Mouse (Mus musculus): Measurements from ENCODE around the gene Slc43a1. TPM values are rescaled to one million over a fixed set of nuclear protein-coding genes. Genes with fewer than 3 reads are reported as not detected.

The Slc43a1 gene
- polyA plus RNA-seq, 1 experiment from 2014 or later: 6.6 TPM

DNA sequence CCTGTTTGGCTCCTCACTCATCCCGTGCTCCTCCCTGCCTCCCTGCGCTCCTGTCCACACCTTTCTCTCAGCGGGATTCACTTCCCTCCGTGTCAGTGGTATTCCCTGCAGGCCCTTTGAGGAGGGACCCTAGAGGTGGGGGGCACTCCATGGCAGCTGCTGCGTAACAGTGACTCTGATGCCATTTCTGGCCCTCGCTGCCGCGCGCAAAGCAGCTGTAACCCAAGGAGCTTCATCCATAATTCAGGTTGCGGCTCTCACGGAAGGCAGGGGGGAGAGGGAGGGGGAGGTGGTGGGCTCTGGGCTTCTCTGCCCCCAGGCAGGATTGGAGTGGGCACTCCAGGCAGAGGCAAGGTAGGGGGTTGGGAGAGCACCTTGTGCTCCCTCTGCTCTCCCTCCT is 44.9 kb downstream of the Slc43a1 start:
- Histone ChIP-seq H3K27ac (ENCODE audit: low read length) (no peak overlapping the region), H3K4me2 (replicated peaks; ENCODE audit: low read depth, low read length) (no peak overlapping the region), H3K4me1 (ENCODE audit: insufficient read depth, low read depth, low read length) (peaks cover 4% of the 10 kb centered on the region; the same call in 1 of the 2 replicates), H3K9ac (replicated peaks; ENCODE audit: low read depth) (no peak overlapping the region), H3K9me3 (ENCODE audit: low read length) (no peaks in the 10 kb centered on the region), H3K27me3 (replicated peaks; ENCODE audit: insufficient read depth, low read length) (peaks cover 33% of the 10 kb centered on the region), H3K4me3 (ENCODE audit: low read depth, low read length) (no peak overlapping the region), H3K36me3 (ENCODE audit: insufficient read depth, low read length) (no peaks in the 10 kb centered on the region)
- DNase-seq (ENCODE audit: low spot score): no peak
- WGBS: 19% methylated on average over 6 of the region's 11 CpGs
- ATAC-seq: no peak
- TF ChIP-seq EP300 (IDR thresholded peaks at IDR 0.05) (no peak), CTCF (IDR thresholded peaks at IDR 0.05) (no peak)

DNA sequence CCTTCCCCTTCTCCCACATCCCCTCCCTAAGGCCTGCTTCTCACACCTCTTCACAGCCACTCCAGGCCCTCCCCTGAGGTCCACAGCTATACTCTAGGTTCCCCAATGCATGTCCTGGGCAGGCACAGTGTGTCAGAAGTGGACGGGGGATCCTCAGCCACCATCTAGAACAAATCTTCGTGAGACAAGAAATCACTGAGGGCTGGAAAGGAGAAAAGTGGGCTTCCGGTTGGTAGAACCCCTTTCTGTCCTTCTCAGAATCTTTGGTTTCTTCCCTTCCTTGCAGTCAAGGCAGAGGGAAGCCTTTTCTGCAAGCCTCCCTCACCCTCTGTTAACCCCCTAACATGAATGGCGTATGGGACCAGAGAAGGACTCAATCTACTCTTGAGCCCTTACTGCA is 45.3 kb downstream of the Slc43a1 start:
- Histone ChIP-seq H3K4me3 (ENCODE audit: low read depth, low read length) (no peak overlapping the region), H3K27ac (ENCODE audit: low read length) (no peak overlapping the region), H3K4me1 (ENCODE audit: insufficient read depth, low read depth, low read length) (peaks cover 4% of the 10 kb centered on the region; the same call in 1 of the 2 replicates), H3K9me3 (ENCODE audit: low read length) (no peaks in the 10 kb centered on the region), H3K27me3 (replicated peaks; ENCODE audit: insufficient read depth, low read length) (peaks cover 33% of the 10 kb centered on the region), H3K9ac (replicated peaks; ENCODE audit: low read depth) (no peak overlapping the region), H3K36me3 (ENCODE audit: insufficient read depth, low read length) (no peaks in the 10 kb centered on the region), H3K4me2 (replicated peaks; ENCODE audit: low read depth, low read length) (no peak overlapping the region)
- DNase-seq (ENCODE audit: low spot score): no peak
- TF ChIP-seq EP300 (IDR thresholded peaks at IDR 0.05) (no peak), CTCF (IDR thresholded peaks at IDR 0.05) (no peak)
- ATAC-seq: no peak
- 85% methylated on average over 4 of the region's 4 CpGs for WGBS

DNA sequence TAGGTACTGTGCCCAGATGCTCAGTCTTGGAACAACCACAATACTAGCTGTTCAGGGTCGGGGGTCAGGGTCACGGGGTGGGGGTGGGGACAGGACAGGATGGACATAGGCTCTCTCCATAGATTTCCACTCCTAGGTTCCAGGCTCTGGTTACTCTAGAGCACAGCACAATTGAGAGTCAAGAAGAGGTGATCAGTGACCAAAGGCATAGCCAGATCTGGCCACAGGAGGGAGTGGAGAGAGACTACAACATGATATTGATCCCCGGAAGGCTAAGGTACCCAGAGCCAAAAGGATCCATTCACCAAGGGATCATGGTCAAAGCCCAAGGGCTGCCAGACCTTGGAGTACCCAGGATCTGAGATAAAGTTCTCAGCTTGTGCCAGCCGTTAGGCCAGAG is 46.0 kb downstream of the Slc43a1 start:
- no peak for DNase-seq (ENCODE audit: low spot score)
- H3K4me2 ChIP-seq (replicated peaks; ENCODE audit: low read depth, low read length): no peak overlapping the region
- WGBS: 57% methylated on average over 4 of the region's 4 CpGs
- H3K9me3 ChIP-seq (ENCODE audit: low read length): no peaks in the 10 kb centered on the region
- peaks cover 4% of the 10 kb centered on the region; the same call in 1 of the 2 replicates for H3K4me1 ChIP-seq (ENCODE audit: insufficient read depth, low read depth, low read length)
- H3K9ac ChIP-seq (replicated peaks; ENCODE audit: low read depth): no peak overlapping the region
- peaks cover 33% of the 10 kb centered on the region for H3K27me3 ChIP-seq (replicated peaks; ENCODE audit: insufficient read depth, low read length)
- no peak overlapping the region for H3K4me3 ChIP-seq (ENCODE audit: low read depth, low read length)
- TF ChIP-seq CTCF (IDR thresholded peaks at IDR 0.05) (peak; percentile 32; the same call in 1 of the 2 replicates), EP300 (IDR thresholded peaks at IDR 0.05) (no peak)
- no peak overlapping the region for H3K27ac ChIP-seq (ENCODE audit: low read length)
- ATAC-seq: no peak
- H3K36me3 ChIP-seq (ENCODE audit: insufficient read depth, low read length): no peaks in the 10 kb centered on the region

DNA sequence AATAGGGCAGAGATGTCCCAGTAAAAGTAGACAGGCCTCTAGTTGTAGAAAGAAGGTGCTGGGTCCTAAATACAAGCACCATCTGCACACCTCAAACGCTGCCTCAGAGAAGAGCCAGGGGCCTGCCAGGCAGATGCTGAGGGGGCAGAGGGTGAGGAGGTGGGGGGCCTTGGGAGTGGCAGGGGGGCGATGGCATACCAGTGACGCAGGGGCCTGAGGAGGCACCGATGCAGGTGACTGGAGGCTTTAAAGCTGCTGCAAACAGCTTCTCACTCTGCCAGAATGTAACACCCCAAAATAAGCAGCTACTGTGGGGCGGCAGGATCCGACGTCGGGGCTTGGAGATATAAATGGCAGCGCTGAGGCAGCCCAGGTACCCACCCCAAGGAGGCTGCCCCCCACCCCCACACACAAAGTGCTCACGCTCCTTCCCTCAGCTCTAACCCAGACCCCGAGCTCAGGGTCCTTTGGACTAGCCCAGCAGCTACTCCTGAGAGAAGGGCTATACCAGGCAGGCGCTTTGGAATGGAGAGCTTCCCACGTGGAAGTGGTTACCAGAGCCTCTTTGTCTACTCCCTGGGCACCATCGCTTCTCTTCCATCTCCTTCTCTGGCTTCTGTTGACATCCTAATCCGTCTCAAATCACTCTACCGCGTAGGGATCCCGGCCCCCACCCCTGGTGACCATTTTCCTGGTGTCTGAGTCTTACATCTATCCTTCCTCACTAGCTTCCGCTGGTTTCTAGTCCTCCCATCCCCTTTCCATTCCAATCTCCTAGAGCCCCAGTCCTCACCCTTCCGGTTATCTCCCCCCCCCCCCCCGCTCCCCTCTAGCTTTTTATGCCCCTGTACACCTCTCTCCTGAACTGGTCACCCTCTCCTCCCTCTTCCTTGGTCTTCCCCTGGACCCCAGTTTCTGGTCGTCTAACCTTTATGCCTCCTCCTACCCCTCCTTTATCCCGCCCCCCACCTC is 46.7 kb downstream of the Slc43a1 start:
- Histone ChIP-seq H3K4me1 (ENCODE audit: insufficient read depth, low read depth, low read length) (peaks cover 4% of the 10 kb centered on the region; the same call in 1 of the 2 replicates), H3K9me3 (ENCODE audit: low read length) (no peaks in the 10 kb centered on the region), H3K36me3 (ENCODE audit: insufficient read depth, low read length) (no peaks in the 10 kb centered on the region), H3K4me2 (replicated peaks; ENCODE audit: low read depth, low read length) (peak overlapping the region; percentile 93), H3K9ac (replicated peaks; ENCODE audit: low read depth) (no peak overlapping the region), H3K4me3 (ENCODE audit: low read depth, low read length) (peak overlapping the region; percentile 58; the same call in 1 of the 2 replicates), H3K27me3 (replicated peaks; ENCODE audit: insufficient read depth, low read length) (peaks cover 33% of the 10 kb centered on the region), H3K27ac (ENCODE audit: low read length) (no peak overlapping the region)
- ATAC-seq (no peak), DNase-seq (ENCODE audit: low spot score) (no peak)
- WGBS: 21% methylated on average over 20 of the region's 23 CpGs
- TF ChIP-seq CTCF (IDR thresholded peaks at IDR 0.05) (no peak), EP300 (IDR thresholded peaks at IDR 0.05) (no peak)

DNA sequence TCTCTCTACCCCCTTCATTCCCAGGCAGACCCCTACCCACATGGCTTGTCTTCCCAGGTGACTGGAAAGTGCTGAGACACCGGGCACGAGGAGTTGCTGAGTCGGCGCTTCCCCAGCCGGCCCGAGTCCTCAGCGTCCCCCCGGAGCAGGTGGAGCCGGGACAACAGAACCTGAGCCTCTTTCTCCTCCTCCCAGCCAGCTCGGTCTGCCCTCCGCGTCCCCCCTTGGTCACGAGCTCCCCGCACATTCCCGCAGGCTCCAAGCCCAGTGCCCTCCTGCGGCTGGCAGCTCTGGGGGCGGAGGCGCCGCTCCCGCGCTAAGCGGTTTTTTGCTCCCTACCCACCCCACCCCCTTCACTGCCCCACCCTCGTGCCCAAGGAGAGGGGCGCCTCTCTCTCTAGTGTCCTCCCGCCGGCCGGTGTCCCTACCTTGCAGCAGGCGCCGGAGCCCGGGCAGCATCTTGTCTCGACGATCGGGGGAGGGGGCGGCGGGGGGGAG is 47.6 kb downstream of the Slc43a1 start, which contains the start of gene Rtn4rl2:
Rtn4rl2 (minus strand) TSS at position 477 of the 498 bp plus-strand sequence.
- Histone ChIP-seq H3K27me3 (replicated peaks; ENCODE audit: insufficient read depth, low read length) (peaks cover 33% of the 10 kb centered on the region), H3K4me3 (ENCODE audit: low read depth, low read length) (peak within 1 kb of the TSS; percentile 58), H3K36me3 (ENCODE audit: insufficient read depth, low read length) (no peaks in the 10 kb centered on the region), H3K4me2 (replicated peaks; ENCODE audit: low read depth, low read length) (peak within 1 kb of the TSS; percentile 93), H3K9ac (replicated peaks; ENCODE audit: low read depth) (peak within 1 kb of the TSS; percentile 34; the same call in 1 of the 2 replicates), H3K27ac (ENCODE audit: low read length) (no peak within 1 kb of the TSS), H3K4me1 (ENCODE audit: insufficient read depth, low read depth, low read length) (peaks cover 4% of the 10 kb centered on the region; the same call in 1 of the 2 replicates), H3K9me3 (ENCODE audit: low read length) (no peaks in the 10 kb centered on the region)
- WGBS: 0% methylated on average over 22 of the region's 35 CpGs
- TF ChIP-seq CTCF (IDR thresholded peaks at IDR 0.05) (no peak), EP300 (IDR thresholded peaks at IDR 0.05) (no peak)
- DNase-seq (ENCODE audit: low spot score) (no peak), ATAC-seq (0 out of 2 replicates have a peak, but pooled peaks have one; percentile 1)

DNA sequence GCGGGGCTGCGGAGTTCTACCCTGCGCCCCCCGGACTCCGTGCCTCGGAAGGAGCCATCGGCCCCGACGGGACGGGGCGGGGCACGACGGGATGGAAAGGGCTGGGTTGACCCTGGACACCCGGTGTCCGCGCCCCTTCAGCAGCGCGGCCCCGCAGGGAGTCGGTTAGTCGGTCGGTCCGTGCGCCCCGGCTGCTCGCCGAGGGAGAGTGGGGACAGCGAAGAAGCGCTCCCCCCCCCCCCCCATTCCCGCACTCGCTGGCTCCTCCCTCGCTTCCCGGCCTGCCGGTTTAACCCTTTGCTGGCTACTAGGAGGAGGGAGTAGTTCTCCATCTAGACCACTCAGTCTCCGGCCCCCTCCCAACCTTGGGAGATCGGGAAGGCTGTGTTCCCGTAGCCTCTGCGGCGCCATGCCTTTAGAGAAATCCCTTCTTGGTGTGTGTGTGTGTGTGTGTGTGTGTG is 48.2 kb downstream of the Slc43a1 start:
- TF ChIP-seq EP300 (IDR thresholded peaks at IDR 0.05) (no peak), CTCF (IDR thresholded peaks at IDR 0.05) (no peak)
- under 1% methylated on average over 28 of the region's 39 CpGs for WGBS
- H3K4me3 ChIP-seq (ENCODE audit: low read depth, low read length): peak overlapping the region; percentile 58
- peak; percentile 54 for DNase-seq (ENCODE audit: low spot score)
- H3K4me2 ChIP-seq (replicated peaks; ENCODE audit: low read depth, low read length): peak overlapping the region; percentile 93
- no peaks in the 10 kb centered on the region for H3K9me3 ChIP-seq (ENCODE audit: low read length)
- peaks cover 33% of the 10 kb centered on the region for H3K27me3 ChIP-seq (replicated peaks; ENCODE audit: insufficient read depth, low read length)
- H3K4me1 ChIP-seq (ENCODE audit: insufficient read depth, low read depth, low read length): peaks cover 4% of the 10 kb centered on the region; the same call in 1 of the 2 replicates
- peak overlapping the region; percentile 34; the same call in 1 of the 2 replicates for H3K9ac ChIP-seq (replicated peaks; ENCODE audit: low read depth)
- ATAC-seq: peak; percentile 12; the same call in 1 of the 2 replicates
- no peak overlapping the region for H3K27ac ChIP-seq (ENCODE audit: low read length)
- H3K36me3 ChIP-seq (ENCODE audit: insufficient read depth, low read length): no peaks in the 10 kb centered on the region

Data from lung, postnatal 0 days (tissue).